8 mouse cellular contexts compared by ENCODE assay signal in genomic region chr11:58904410-58904718, GRCm38 (mm10). TPM values are rescaled to one million over a fixed set of nuclear protein-coding genes. Genes with fewer than 3 reads are reported as not detected.
DNase-seq lines count a peak whose midpoint lies in the region; ATAC-seq and TF ChIP-seq lines count a peak whose summit lies in the region.

No protein-coding gene starts in this region.

- TF ChIP-seq CTCF in spleen, adult 2 months (IDR thresholded peaks at IDR 0.05; ENCODE audit: extremely low read depth, insufficient read depth, insufficient read length, insufficient replicate concordance) = no peak

- no peak for TF ChIP-seq POLR2A in spleen, adult 2 months (IDR thresholded peaks at IDR 0.05; ENCODE audit: low read depth, low read length)

- WGBS in spleen, adult 2 months = 2% methylated on average over 8 of the region's 8 CpGs
- 2% methylated on average over 8 of the region's 8 CpGs for WGBS in limb, embryonic 15.5 days
- 2% methylated on average over 8 of the region's 8 CpGs for WGBS in stomach, embryonic 15.5 days

- peak; percentile 12; the same call in 1 of the 2 replicates for ATAC-seq in frontal cortex, adult (ENCODE audit: low TSS enrichment)
- peak; percentile 7; the same call in 1 of the 2 replicates for ATAC-seq in limb, embryonic 15.5 days (ENCODE audit: insufficient number of reproducible peaks, low FRiP score, low TSS enrichment, low read depth)
- no peak for ATAC-seq in stomach, embryonic 15.5 days (ENCODE audit: insufficient read depth, low FRiP score, low read depth)
- no peak for ATAC-seq in cerebellum, adult (ENCODE audit: insufficient number of reproducible peaks, low FRiP score, low TSS enrichment)

- no peak for DNase-seq in frontal cortex, postnatal 14 days (ENCODE audit: low spot score in 2 of 2)
- DNase-seq in spleen, adult 2 months (ENCODE audit: low read depth in 1 of 2, low spot score in 2 of 2) = no peak
- DNase-seq in spleen, postnatal 4 days (ENCODE audit: low spot score in 2 of 2) = no peak
- DNase-seq in natural killer cell, adult 2 months (ENCODE audit: low spot score in 2 of 2) = no peak

- H3K27ac ChIP-seq in spleen, adult 2 months (ENCODE audit: insufficient read depth, low read length) = peak overlapping the region; percentile 89
- peak overlapping the region; percentile 92 for H3K27ac ChIP-seq in limb, embryonic 15.5 days
- H3K27ac ChIP-seq in stomach, embryonic 15.5 days = peak overlapping the region; percentile 88; the same call in 1 of the 2 replicates

- H3K4me2 ChIP-seq in limb, embryonic 15.5 days = peak overlapping the region; percentile 76
- H3K4me2 ChIP-seq in stomach, embryonic 15.5 days = peak overlapping the region; percentile 82

- H3K27me3 ChIP-seq in spleen, adult 2 months (ENCODE audit: control insufficient read depth, insufficient read depth, low read length) = no peaks in the 10 kb centered on the region
- H3K27me3 ChIP-seq in limb, embryonic 15.5 days = no peaks in the 10 kb centered on the region
- no peaks in the 10 kb centered on the region for H3K27me3 ChIP-seq in stomach, embryonic 15.5 days (replicated peaks)

- H3K4me1 ChIP-seq in spleen, adult 2 months (ENCODE audit: control insufficient read depth, insufficient read depth, insufficient read length) = peaks cover 2% of the 10 kb centered on the region; the same call in 1 of the 2 replicates
- peaks cover 16% of the 10 kb centered on the region; the same call in 1 of the 2 replicates for H3K4me1 ChIP-seq in limb, embryonic 15.5 days
- peaks cover 7% of the 10 kb centered on the region; the same call in 1 of the 2 replicates for H3K4me1 ChIP-seq in stomach, embryonic 15.5 days

- H3K4me3 ChIP-seq in spleen, adult 2 months (ENCODE audit: extremely low read depth, insufficient read depth, insufficient read length) = peak overlapping the region; percentile 87
- H3K4me3 ChIP-seq in limb, embryonic 15.5 days = peak overlapping the region; percentile 80
- H3K4me3 ChIP-seq in stomach, embryonic 15.5 days (replicated peaks) = peak overlapping the region; percentile 80

- H3K9ac ChIP-seq in limb, embryonic 15.5 days = 0 out of 2 replicates have a peak overlapping the region, but pooled peaks have one; percentile 44
- H3K9ac ChIP-seq in stomach, embryonic 15.5 days = peak overlapping the region; percentile 42; the same call in 1 of the 2 replicates

- no peaks in the 10 kb centered on the region for H3K9me3 ChIP-seq in limb, embryonic 15.5 days
- H3K9me3 ChIP-seq in stomach, embryonic 15.5 days = no peaks in the 10 kb centered on the region

- peaks cover 8% of the 10 kb centered on the region for H3K36me3 ChIP-seq in spleen, adult 2 months (ENCODE audit: control insufficient read depth, insufficient read depth, low read length)
- H3K36me3 ChIP-seq in limb, embryonic 15.5 days = peaks cover 21% of the 10 kb centered on the region
- H3K36me3 ChIP-seq in stomach, embryonic 15.5 days = peaks cover 3% of the 10 kb centered on the region; the same call in 1 of the 2 replicates

RNA-seq across cellular contexts. Expression of gene Zfp39, which starts 0.3 kb away (rescaled TPM):
- polyA plus RNA-seq in spleen, adult 2 months (2012; rRNA removed) = 1.2 and 1.3 TPM in 2 replicates
- 6.2 and 6.8 TPM in 2 replicates for polyA plus RNA-seq in limb, embryonic 15.5 days (2015; fragmentation: Nextera tagmentation; extraction: Ambion mirVana)
- polyA plus RNA-seq in stomach, embryonic 15.5 days (2015; fragmentation: Nextera tagmentation; extraction: Ambion mirVana) = 4.6 and 5.6 TPM in 2 replicates

RNA-seq across cellular contexts. Expression of gene Btnl10, which starts 13.3 kb away (rescaled TPM):
- polyA plus RNA-seq in spleen, adult 2 months (2012; rRNA removed) = 14.6 and 14.9 TPM in 2 replicates
- 0.19 TPM in 1 of 2 replicates, not detected in the other for polyA plus RNA-seq in limb, embryonic 15.5 days (2015; fragmentation: Nextera tagmentation; extraction: Ambion mirVana)
- 0.59 and 0.95 TPM in 2 replicates for polyA plus RNA-seq in stomach, embryonic 15.5 days (2015; fragmentation: Nextera tagmentation; extraction: Ambion mirVana)

RNA-seq across cellular contexts. Expression of gene Rnf187, which starts 34.4 kb away (rescaled TPM):
- polyA plus RNA-seq in spleen, adult 2 months (2012; rRNA removed) = 157 and 230 TPM in 2 replicates
- 202 and 230 TPM in 2 replicates for polyA plus RNA-seq in limb, embryonic 15.5 days (2015; fragmentation: Nextera tagmentation; extraction: Ambion mirVana)
- polyA plus RNA-seq in stomach, embryonic 15.5 days (2015; fragmentation: Nextera tagmentation; extraction: Ambion mirVana) = 229 and 235 TPM in 2 replicates

RNA-seq across cellular contexts. Expression of gene 2810021J22Rik, which starts 37.3 kb away (rescaled TPM):
- polyA plus RNA-seq in spleen, adult 2 months (2012; rRNA removed) = 1.7 and 4.0 TPM in 2 replicates
- polyA plus RNA-seq in limb, embryonic 15.5 days (2015; fragmentation: Nextera tagmentation; extraction: Ambion mirVana) = 7.2 and 9.1 TPM in 2 replicates
- 6.7 and 6.8 TPM in 2 replicates for polyA plus RNA-seq in stomach, embryonic 15.5 days (2015; fragmentation: Nextera tagmentation; extraction: Ambion mirVana)

RNA-seq across cellular contexts. Expression of gene Hist3h2ba, which starts 44.4 kb away (rescaled TPM):
- polyA plus RNA-seq in spleen, adult 2 months (2012; rRNA removed) = 13.2 and 21.2 TPM in 2 replicates
- polyA plus RNA-seq in limb, embryonic 15.5 days (2015; fragmentation: Nextera tagmentation; extraction: Ambion mirVana) = 12.6 and 31.7 TPM in 2 replicates
- 42.0 and 45.8 TPM in 2 replicates for polyA plus RNA-seq in stomach, embryonic 15.5 days (2015; fragmentation: Nextera tagmentation; extraction: Ambion mirVana)

Comparison
In these comparisons a context has a peak if more than half of its experiments do, and no peak if none do; other contexts are left out.
1. ATAC-seq: peak in frontal cortex, adult (single experiment) and limb, embryonic 15.5 days (single experiment); none in stomach, embryonic 15.5 days (single experiment) and cerebellum, adult (single experiment).
2. Peak in every context shown above with its lines, with median percentiles within 50 percentile points of each other: H3K27ac ChIP-seq and H3K4me3 ChIP-seq.